Mouse (Mus musculus) ES-Bruce4 (cell line): ENCODE measurements at regions not wholly inside any gene's neighbourhood (a gene's known extent, or its start where the extent isn't known, plus 50 kb on each side); places are given as distances from the start of the nearest gene placed in this dataset.
A peak's percentile ranks its signal among the peaks of the same experiment; 100 is the strongest.

Experiments
- H3K27ac ChIP-seq: 2 replicates; pipeline ENCODE4 v1.5.1; 2012; ENCODE audit warnings: low read length, inconsistent platforms; ENCODE audit not compliant: insufficient read depth
- H3K27me3 ChIP-seq: 2 replicates; pipeline ENCODE4 v1.6.1; 2012; ENCODE audit warnings: mild to moderate bottlenecking, low read length, inconsistent platforms; ENCODE audit not compliant: control insufficient read depth, poor library complexity, insufficient read depth, severe bottlenecking
- H3K36me3 ChIP-seq: 2 replicates; pipeline ENCODE4 v1.6.1; 2012; ENCODE audit warnings: inconsistent platforms, mild to moderate bottlenecking, low read length, moderate library complexity; ENCODE audit not compliant: control insufficient read depth, poor library complexity, insufficient read depth, severe bottlenecking
- H3K4me1 ChIP-seq: one replicate; pipeline ENCODE4 v1.8.1; 2011; ENCODE audit warnings: low read length; ENCODE audit not compliant: control insufficient read depth, insufficient read depth
- H3K4me3 ChIP-seq: 2 replicates; pipeline ENCODE4 v1.5.1; 2011; ENCODE audit warnings: low read depth, mild to moderate bottlenecking, low read length
- H3K9ac ChIP-seq: 2 replicates; pipeline ENCODE4 v1.6.1; 2012; ENCODE audit warnings: low read depth, mild to moderate bottlenecking, inconsistent platforms; ENCODE audit not compliant: poor library complexity, severe bottlenecking
- H3K9me3 ChIP-seq: replicated peaks from 2 replicates; pipeline ENCODE4 v1.6.1; 2012; ENCODE audit warnings: mild to moderate bottlenecking, low read length, inconsistent platforms; ENCODE audit not compliant: control insufficient read depth, poor library complexity, insufficient read depth, severe bottlenecking
- CTCF ChIP-seq: IDR thresholded peaks from one replicate; pipeline ENCODE4 v1.8.1; 2011; ENCODE audit warnings: low read depth, low read length
- EP300 ChIP-seq: IDR thresholded peaks from 2 replicates; pipeline ENCODE4 v1.6.1; 2011; ENCODE audit warnings: low read depth, low read length; ENCODE audit not compliant: insufficient read depth
- POLR2A ChIP-seq: IDR thresholded peaks from one replicate; pipeline ENCODE4 v1.8.1; 2011; ENCODE audit warnings: low read length; ENCODE audit not compliant: insufficient read depth

DNA sequence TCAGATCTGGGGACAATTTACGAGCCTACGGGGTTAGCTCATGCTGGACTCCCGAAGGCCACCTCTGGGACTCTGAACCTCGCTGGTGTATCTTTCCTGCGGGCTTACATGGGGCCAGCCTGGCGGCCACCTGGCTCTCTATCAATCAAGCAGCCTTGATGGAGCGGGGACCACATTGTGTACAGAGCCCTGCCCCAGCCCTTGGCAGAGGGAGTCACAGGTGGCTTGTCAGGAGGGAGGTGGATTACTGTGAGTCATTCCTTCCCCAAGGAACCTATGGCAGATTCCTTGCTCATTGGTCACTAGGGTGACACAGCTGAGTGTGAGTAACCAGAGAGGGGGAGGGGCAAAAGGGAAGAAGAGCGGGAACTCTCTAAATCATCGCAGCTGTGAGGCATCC lies 105.8 kb upstream of the Vangl1 start:
- Histone ChIP-seq H3K27me3 (no peaks in the 10 kb centered on the region; the same call in 1 of the 2 replicates), H3K36me3 (no peaks in the 10 kb centered on the region), H3K9me3 (no peaks in the 10 kb centered on the region), H3K9ac (no peak overlapping the region), H3K4me3 (no peak overlapping the region), H3K27ac (no peak overlapping the region), H3K4me1 (no peaks in the 10 kb centered on the region)
- TF ChIP-seq POLR2A (no peak), CTCF (no peak), EP300 (no peak)

DNA sequence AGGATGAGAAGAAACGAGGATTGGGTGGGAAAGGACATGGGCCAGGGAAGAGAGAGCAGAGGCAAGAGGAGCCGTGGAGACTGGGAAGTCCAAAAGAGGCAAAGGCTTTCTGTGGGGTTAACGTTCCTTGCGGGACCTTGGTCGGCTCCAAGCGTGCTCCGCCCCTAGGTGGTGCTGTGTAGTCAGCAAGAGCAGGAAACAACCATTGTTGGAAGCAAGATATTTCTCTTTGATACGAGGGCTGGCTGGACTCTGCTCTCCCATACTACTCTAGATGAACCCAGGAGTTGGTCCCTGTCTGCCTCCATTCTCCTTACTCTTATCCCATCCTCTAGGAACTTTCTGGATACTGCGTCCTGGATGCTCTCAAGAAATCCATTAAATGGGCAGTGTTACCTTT lies 105.3 kb upstream of the Vangl1 start:
- H3K27me3 ChIP-seq = no peaks in the 10 kb centered on the region; the same call in 1 of the 2 replicates
- H3K4me3 ChIP-seq = no peak overlapping the region
- peak; percentile 85 for TF ChIP-seq CTCF
- TF ChIP-seq POLR2A = no peak

DNA sequence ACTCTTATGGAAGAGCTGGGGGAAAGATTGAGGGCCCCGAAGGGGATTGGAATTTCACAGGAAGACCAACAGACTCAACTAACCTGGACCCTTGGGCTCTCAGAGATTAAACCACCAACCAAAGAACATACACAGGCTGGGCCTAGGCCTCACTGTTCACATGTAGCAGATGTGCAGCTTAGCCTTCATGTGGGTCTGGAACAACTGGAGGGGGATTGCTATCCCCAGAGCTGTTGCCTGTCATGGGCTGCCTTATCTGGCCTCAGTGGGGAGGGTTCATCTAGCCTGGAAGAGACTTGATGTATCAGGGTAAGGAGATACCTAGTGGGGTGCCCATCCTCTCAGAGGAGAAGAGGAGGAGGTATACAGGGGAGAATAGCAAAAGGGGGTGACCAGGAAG lies 103.2 kb upstream of the Vangl1 start:
- no peak overlapping the region for H3K4me3 ChIP-seq
- H3K4me1 ChIP-seq = no peaks in the 10 kb centered on the region
- no peak overlapping the region for H3K27ac ChIP-seq
- no peak overlapping the region for H3K9ac ChIP-seq
- H3K27me3 ChIP-seq = no peaks in the 10 kb centered on the region; the same call in 1 of the 2 replicates
- H3K36me3 ChIP-seq = no peaks in the 10 kb centered on the region
- no peaks in the 10 kb centered on the region for H3K9me3 ChIP-seq
- TF ChIP-seq CTCF = no peak
- no peak for TF ChIP-seq EP300
- TF ChIP-seq POLR2A = no peak

More for the DNA sequence above, 105.3 kb upstream of the Vangl1 start:
- Histone ChIP-seq H3K9ac (no peak overlapping the region), H3K4me1 (no peaks in the 10 kb centered on the region), H3K36me3 (no peaks in the 10 kb centered on the region), H3K9me3 (no peaks in the 10 kb centered on the region), H3K27ac (no peak overlapping the region)

DNA sequence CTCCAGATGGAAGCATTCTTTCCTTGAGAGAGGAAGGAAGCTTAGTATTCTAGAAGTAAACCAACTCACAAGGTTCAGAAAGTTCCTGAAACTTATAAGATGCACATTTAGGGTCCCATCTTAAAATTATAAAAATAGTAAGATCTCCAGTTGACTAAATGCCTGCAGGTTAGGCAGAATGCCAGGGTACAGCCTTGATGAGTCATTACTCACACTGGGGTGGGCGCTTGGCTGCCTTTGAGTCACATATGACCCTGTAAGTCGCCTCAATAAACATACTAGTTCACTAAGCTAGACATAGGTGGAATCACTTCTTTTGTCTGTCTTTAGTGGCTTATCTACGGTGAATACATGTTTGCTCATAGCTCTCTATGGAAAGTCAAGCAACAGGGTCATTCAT lies 87.9 kb upstream of the Vangl1 start:
- TF ChIP-seq CTCF (no peak), POLR2A (no peak), EP300 (no peak)
- no peak overlapping the region for H3K9ac ChIP-seq
- no peak overlapping the region for H3K4me3 ChIP-seq
- H3K36me3 ChIP-seq = no peaks in the 10 kb centered on the region
- H3K9me3 ChIP-seq = 0 out of 2 replicates have a peak, but pooled peaks cover 5% of the 10 kb centered on the region
- H3K4me1 ChIP-seq = no peaks in the 10 kb centered on the region
- no peak overlapping the region for H3K27ac ChIP-seq
- H3K27me3 ChIP-seq = no peaks in the 10 kb centered on the region

DNA sequence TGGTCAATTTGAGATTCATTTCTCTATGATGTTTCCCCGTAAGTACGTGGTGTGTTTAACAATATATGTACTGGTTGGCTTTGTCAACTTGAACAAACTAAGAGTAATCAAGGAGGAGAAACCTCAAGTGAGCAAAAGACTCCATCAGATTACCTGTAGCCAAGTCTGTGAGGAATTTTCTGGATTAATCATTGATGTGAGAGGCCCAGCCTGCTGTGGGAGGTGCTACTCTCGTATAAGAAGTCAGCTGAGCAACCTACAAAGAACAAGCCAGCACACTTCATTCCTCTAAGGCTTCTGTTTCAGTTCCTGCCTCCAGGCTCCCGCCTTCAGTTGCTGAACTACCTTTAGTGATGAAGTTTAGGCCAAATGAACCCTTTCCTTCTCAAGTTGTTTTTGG lies 77.5 kb upstream of the Vangl1 start:
- H3K27me3 ChIP-seq = no peaks in the 10 kb centered on the region
- no peaks in the 10 kb centered on the region for H3K36me3 ChIP-seq
- no peak overlapping the region for H3K27ac ChIP-seq
- no peak for TF ChIP-seq CTCF
- TF ChIP-seq EP300 = no peak
- no peak for TF ChIP-seq POLR2A
- H3K4me1 ChIP-seq = no peaks in the 10 kb centered on the region
- no peak overlapping the region for H3K9ac ChIP-seq
- H3K9me3 ChIP-seq = no peaks in the 10 kb centered on the region
- no peak overlapping the region for H3K4me3 ChIP-seq

DNA sequence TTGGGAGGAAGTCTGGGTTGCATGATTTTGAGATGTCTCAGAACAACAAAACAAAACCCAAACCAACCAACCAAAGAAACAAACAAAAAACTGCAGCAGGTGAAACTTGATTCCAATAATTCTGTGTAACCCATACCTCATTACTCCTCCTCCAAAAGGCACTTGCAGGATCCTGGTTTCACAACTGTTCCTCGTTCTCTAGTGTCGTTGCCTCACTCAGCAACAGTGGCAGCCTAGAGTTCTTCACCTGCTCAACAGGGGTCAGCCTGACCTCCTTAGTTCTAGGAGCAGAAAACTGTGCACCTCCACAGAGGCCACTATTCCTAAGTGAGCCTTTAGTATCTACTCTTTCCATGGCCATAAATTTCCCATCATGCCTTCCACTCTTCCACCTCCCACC lies 72.3 kb upstream of the Vangl1 start:
- no peak overlapping the region for H3K9ac ChIP-seq
- no peak for TF ChIP-seq POLR2A
- H3K27me3 ChIP-seq = no peaks in the 10 kb centered on the region
- no peaks in the 10 kb centered on the region for H3K4me1 ChIP-seq
- no peak overlapping the region for H3K27ac ChIP-seq
- H3K36me3 ChIP-seq = no peaks in the 10 kb centered on the region
- no peaks in the 10 kb centered on the region; the same call in 1 of the 2 replicates for H3K9me3 ChIP-seq
- H3K4me3 ChIP-seq = no peak overlapping the region
